Mouse (Mus musculus): ENCODE results near the gene Sp140. TPM values are rescaled to one million over a fixed set of nuclear protein-coding genes. Genes with fewer than 3 reads are reported as not detected.
"Not testable (repeated sequence)": the region's sequence is repeated elsewhere in the genome, so short reads cannot be mapped to it uniquely, and the experiment has no call there.

Gene Sp140
- polyA plus RNA-seq, 1 experiment from 2014 or later = 1.4 TPM

DNA sequence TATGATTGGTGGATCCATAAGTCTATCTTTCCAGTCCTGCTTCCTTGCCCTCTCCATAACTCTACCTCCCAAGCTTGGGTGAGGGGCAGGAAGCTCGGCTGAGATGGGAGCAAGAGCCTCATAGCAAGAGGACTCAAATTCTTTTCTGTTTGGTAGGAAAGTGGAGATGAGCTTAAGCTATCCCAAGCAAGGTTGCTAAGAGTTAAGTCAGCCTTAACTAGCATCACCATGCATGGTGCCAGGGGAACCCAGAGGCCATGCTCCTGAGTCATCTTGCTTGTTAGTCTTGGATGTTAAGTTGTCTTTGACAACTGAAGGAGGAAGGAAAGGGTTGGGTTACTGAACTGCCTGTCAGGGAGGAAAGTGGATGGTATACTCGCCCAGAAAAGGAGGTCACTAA lies 11.5 kb upstream of the Sp140 start:
- ATAC-seq = not testable (repeated sequence)

DNA sequence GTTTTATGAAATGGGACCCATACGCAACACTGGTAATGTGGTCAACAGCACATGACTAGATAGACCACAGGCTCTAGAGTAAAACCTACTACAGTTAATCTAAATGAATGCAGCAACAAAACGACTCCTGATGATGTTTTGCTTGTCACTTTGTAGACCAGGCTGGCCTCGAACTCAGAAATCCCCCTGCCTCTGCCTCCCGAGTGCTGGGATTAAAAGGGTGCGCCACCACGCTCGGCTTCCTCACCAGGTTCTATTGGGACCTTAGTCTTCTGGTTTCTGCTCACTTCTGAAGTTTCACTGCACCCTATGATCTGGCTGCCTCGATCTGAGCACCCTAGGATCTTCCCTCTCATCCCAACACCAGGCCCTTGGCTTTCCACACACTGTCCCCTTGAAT lies 7.7 kb upstream of the Sp140 start:
- not testable (repeated sequence) for H3K4me1 ChIP-seq (ENCODE audit: control insufficient read depth, insufficient read depth, low read length); H3K4me3 ChIP-seq (ENCODE audit: low read length); H3K9me3 ChIP-seq (ENCODE audit: control insufficient read depth, low read length); H3K4me2 ChIP-seq (ENCODE audit: low read depth, low read length); H3K36me3 ChIP-seq (ENCODE audit: control insufficient read depth, insufficient read depth, low read length); H3K27ac ChIP-seq (ENCODE audit: low read length); H3K27me3 ChIP-seq (replicated peaks; ENCODE audit: control insufficient read depth, insufficient read depth, low read length); ATAC-seq; H3K9ac ChIP-seq (ENCODE audit: low read depth, low read length)
- WGBS = 83% methylated on average over 8 of the region's 8 CpGs

More for the DNA sequence above, 11.5 kb upstream of the Sp140 start:
- H3K9me3 ChIP-seq (ENCODE audit: control insufficient read depth, low read length); H3K4me2 ChIP-seq (ENCODE audit: low read depth, low read length); H3K36me3 ChIP-seq (ENCODE audit: control insufficient read depth, insufficient read depth, low read length); H3K27me3 ChIP-seq (replicated peaks; ENCODE audit: control insufficient read depth, insufficient read depth, low read length); H3K9ac ChIP-seq (ENCODE audit: low read depth, low read length); H3K4me3 ChIP-seq (ENCODE audit: low read length); H3K27ac ChIP-seq (ENCODE audit: low read length); H3K4me1 ChIP-seq (ENCODE audit: control insufficient read depth, insufficient read depth, low read length): not testable (repeated sequence)
- 82% methylated on average over 1 of the region's 2 CpGs for WGBS

- H3K4me2 ChIP-seq (ENCODE audit: low read depth, low read length); H3K27ac ChIP-seq (ENCODE audit: low read length); ATAC-seq; H3K9me3 ChIP-seq (ENCODE audit: control insufficient read depth, low read length); H3K27me3 ChIP-seq (replicated peaks; ENCODE audit: control insufficient read depth, insufficient read depth, low read length); H3K36me3 ChIP-seq (ENCODE audit: control insufficient read depth, insufficient read depth, low read length); H3K4me1 ChIP-seq (ENCODE audit: control insufficient read depth, insufficient read depth, low read length); H3K4me3 ChIP-seq (ENCODE audit: low read length); H3K9ac ChIP-seq (ENCODE audit: low read depth, low read length): not testable (repeated sequence)
- 77% methylated on average over 16 of the region's 17 CpGs for WGBS
Measured at GRCm38 (mm10) chr1:85598271-85599012, 1.7 kb upstream of the Sp140 start, which contains the start of gene Sp110. TSS of gene Sp110 (minus strand) at chr1:85598817.

- 64% methylated on average over 4 of the region's 4 CpGs for WGBS
- peak overlapping the region; percentile 9; the same call in 1 of the 2 replicates for H3K4me3 ChIP-seq (ENCODE audit: low read length)
- not testable (repeated sequence) for H3K9me3 ChIP-seq (ENCODE audit: control insufficient read depth, low read length); H3K27me3 ChIP-seq (replicated peaks; ENCODE audit: control insufficient read depth, insufficient read depth, low read length); H3K36me3 ChIP-seq (ENCODE audit: control insufficient read depth, insufficient read depth, low read length); H3K27ac ChIP-seq (ENCODE audit: low read length); H3K4me1 ChIP-seq (ENCODE audit: control insufficient read depth, insufficient read depth, low read length); H3K9ac ChIP-seq (ENCODE audit: low read depth, low read length); ATAC-seq
- 0 out of 2 replicates have a peak overlapping the region, but pooled peaks have one; percentile 27 for H3K4me2 ChIP-seq (ENCODE audit: low read depth, low read length)
Measured at GRCm38 (mm10) chr1:85600794-85601193, 616 bp downstream of the Sp140 start.

GRCm38 (mm10) chr1:85604341-85604740 lies 4.2 kb downstream of the Sp140 start:
- not testable (repeated sequence) for H3K9ac ChIP-seq (ENCODE audit: low read depth, low read length); H3K4me3 ChIP-seq (ENCODE audit: low read length); H3K4me1 ChIP-seq (ENCODE audit: control insufficient read depth, insufficient read depth, low read length); H3K36me3 ChIP-seq (ENCODE audit: control insufficient read depth, insufficient read depth, low read length); H3K9me3 ChIP-seq (ENCODE audit: control insufficient read depth, low read length); H3K4me2 ChIP-seq (ENCODE audit: low read depth, low read length); H3K27me3 ChIP-seq (replicated peaks; ENCODE audit: control insufficient read depth, insufficient read depth, low read length); ATAC-seq; H3K27ac ChIP-seq (ENCODE audit: low read length)
- WGBS = no CpG with 5 or more reads among the region's 1 CpGs

- not testable (repeated sequence) for H3K4me3 ChIP-seq (ENCODE audit: low read length); H3K4me2 ChIP-seq (ENCODE audit: low read depth, low read length); H3K36me3 ChIP-seq (ENCODE audit: control insufficient read depth, insufficient read depth, low read length); H3K27me3 ChIP-seq (replicated peaks; ENCODE audit: control insufficient read depth, insufficient read depth, low read length); H3K4me1 ChIP-seq (ENCODE audit: control insufficient read depth, insufficient read depth, low read length); H3K9ac ChIP-seq (ENCODE audit: low read depth, low read length); H3K27ac ChIP-seq (ENCODE audit: low read length); ATAC-seq; H3K9me3 ChIP-seq (ENCODE audit: control insufficient read depth, low read length)
- WGBS = 87% methylated on average over 3 of the region's 4 CpGs
Measured at GRCm38 (mm10) chr1:85608361-85608760, 8.2 kb downstream of the Sp140 start.

DNA sequence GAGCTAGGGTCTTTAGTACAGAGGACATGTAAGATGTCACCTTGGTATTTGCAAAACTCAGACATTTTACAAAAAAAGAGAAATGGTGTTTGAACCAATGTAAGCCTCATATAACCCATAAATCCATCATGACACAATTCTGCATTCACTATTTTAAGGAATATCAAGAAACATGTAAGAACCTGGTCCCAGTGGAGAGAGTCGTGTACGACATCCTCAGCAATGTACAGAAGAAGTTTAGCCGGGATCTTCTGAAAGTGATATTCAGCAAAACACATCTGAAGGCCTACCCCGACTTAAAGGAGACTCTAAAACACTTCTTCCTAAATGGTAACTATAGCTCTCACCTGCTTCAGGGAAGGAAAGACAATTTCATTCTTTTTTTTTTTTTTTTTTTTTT lies 10.4 kb downstream of the Sp140 start:
- not testable (repeated sequence) for H3K9ac ChIP-seq (ENCODE audit: low read depth, low read length); H3K27me3 ChIP-seq (replicated peaks; ENCODE audit: control insufficient read depth, insufficient read depth, low read length); H3K27ac ChIP-seq (ENCODE audit: low read length); ATAC-seq; H3K4me3 ChIP-seq (ENCODE audit: low read length); H3K4me1 ChIP-seq (ENCODE audit: control insufficient read depth, insufficient read depth, low read length); H3K9me3 ChIP-seq (ENCODE audit: control insufficient read depth, low read length); H3K4me2 ChIP-seq (ENCODE audit: low read depth, low read length); H3K36me3 ChIP-seq (ENCODE audit: control insufficient read depth, insufficient read depth, low read length)
- no CpG with 5 or more reads among the region's 4 CpGs for WGBS

- H3K36me3 ChIP-seq (ENCODE audit: control insufficient read depth, insufficient read depth, low read length); H3K4me2 ChIP-seq (ENCODE audit: low read depth, low read length); H3K4me3 ChIP-seq (ENCODE audit: low read length); H3K4me1 ChIP-seq (ENCODE audit: control insufficient read depth, insufficient read depth, low read length); H3K9ac ChIP-seq (ENCODE audit: low read depth, low read length); ATAC-seq; H3K27ac ChIP-seq (ENCODE audit: low read length); H3K27me3 ChIP-seq (replicated peaks; ENCODE audit: control insufficient read depth, insufficient read depth, low read length); H3K9me3 ChIP-seq (ENCODE audit: control insufficient read depth, low read length): not testable (repeated sequence)
- 93% methylated on average over 3 of the region's 3 CpGs for WGBS
Measured at GRCm38 (mm10) chr1:85615096-85615495, 14.9 kb downstream of the Sp140 start.

DNA sequence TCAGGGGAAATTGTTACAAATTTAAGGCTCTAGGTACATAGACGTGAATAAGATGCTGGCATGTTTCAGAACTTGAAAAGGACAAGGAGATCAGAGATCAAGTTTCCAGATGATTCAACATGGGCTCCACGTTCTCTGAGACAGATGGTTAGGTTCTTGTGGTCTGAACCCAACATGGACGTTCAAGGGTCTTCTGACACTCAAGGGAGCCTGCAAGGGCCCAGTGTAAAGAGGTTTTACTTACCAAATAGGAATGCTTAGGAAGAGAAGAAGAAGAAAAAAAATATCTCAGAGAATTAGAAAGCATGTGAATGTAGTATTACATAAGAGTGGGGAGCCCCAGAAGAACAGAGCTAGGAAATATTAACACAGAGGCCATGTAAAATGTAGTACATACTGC lies 15.6 kb downstream of the Sp140 start:
- ATAC-seq = not testable (repeated sequence)

DNA sequence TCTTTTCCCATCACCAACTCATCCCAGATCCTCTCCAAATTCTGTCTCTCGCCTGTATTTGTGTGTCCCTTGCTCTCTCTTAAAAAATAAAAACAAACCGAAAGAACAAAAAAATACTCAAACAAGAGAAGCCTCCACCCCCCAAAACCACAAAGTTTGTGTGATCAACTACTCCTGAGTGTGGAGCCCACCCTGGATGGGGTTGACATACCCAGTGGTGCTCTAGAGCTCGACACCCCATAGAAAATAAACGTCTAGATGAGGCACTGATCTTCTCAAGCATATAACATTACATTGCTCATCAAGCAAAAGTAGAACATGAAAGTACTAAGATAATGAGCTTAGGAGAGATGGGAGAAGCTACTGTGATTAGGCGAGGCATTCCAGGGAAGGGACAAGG lies 17.0 kb downstream of the Sp140 start:
- not testable (repeated sequence) for H3K4me3 ChIP-seq (ENCODE audit: low read length); H3K4me2 ChIP-seq (ENCODE audit: low read depth, low read length); H3K27me3 ChIP-seq (replicated peaks; ENCODE audit: control insufficient read depth, insufficient read depth, low read length); H3K9ac ChIP-seq (ENCODE audit: low read depth, low read length); H3K27ac ChIP-seq (ENCODE audit: low read length); H3K9me3 ChIP-seq (ENCODE audit: control insufficient read depth, low read length); H3K36me3 ChIP-seq (ENCODE audit: control insufficient read depth, insufficient read depth, low read length); H3K4me1 ChIP-seq (ENCODE audit: control insufficient read depth, insufficient read depth, low read length); ATAC-seq
- 72% methylated on average over 4 of the region's 5 CpGs for WGBS

More for the DNA sequence above, 15.6 kb downstream of the Sp140 start:
- H3K4me1 ChIP-seq (ENCODE audit: control insufficient read depth, insufficient read depth, low read length); H3K27me3 ChIP-seq (replicated peaks; ENCODE audit: control insufficient read depth, insufficient read depth, low read length); H3K4me3 ChIP-seq (ENCODE audit: low read length); H3K9me3 ChIP-seq (ENCODE audit: control insufficient read depth, low read length); H3K27ac ChIP-seq (ENCODE audit: low read length); H3K4me2 ChIP-seq (ENCODE audit: low read depth, low read length); H3K36me3 ChIP-seq (ENCODE audit: control insufficient read depth, insufficient read depth, low read length); H3K9ac ChIP-seq (ENCODE audit: low read depth, low read length): not testable (repeated sequence)
- WGBS = 67% methylated on average over 3 of the region's 3 CpGs
